Mouse (Mus musculus): ENCODE measurements at regions not wholly inside any gene's neighbourhood (a gene's known extent, or its start where the extent isn't known, plus 50 kb on each side); places are given as distances from the start of the nearest gene placed in this dataset.

DNA sequence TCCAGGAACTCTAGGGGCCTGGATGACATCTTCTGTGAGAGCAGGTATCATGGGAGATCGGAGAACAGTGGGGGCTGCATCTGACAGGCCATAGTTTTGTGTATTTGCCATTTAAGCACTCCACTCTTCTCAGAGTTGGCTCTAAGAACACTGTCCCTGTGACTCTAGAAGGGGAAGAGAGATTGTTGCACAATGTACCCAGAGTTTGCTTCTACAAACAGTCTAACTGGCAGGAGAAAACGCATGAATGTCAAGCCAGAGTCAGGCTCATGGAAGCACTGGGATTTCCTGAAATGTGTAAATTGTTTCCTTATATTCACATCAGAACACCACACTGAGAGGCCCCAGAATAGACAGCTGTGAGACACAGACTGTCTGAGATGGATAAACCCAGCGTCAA, 87.2 kb downstream of the Kbtbd8 start:
- TF ChIP-seq USF1 (IDR thresholded peaks at IDR 0.05; ENCODE audit: low read depth) (no peak), CTCF (IDR thresholded peaks at IDR 0.05; ENCODE audit: control insufficient read depth, insufficient read depth, insufficient read length) (no peak), MYOG (IDR thresholded peaks at IDR 0.05; ENCODE audit: control insufficient read depth, extremely low read depth, insufficient read length) (no peak), CEBPB (IDR thresholded peaks at IDR 0.05; ENCODE audit: low read depth) (no peak)
